Mouse (Mus musculus) MN1 (cell line): ENCODE measurements at regions not wholly inside any gene's neighbourhood (a gene's known extent, or its start where the extent isn't known, plus 50 kb on each side); places are given as distances from the start of the nearest gene placed in this dataset.

Experiments used
- DNase-seq: peaks from one replicate; pipeline ENCODE4 v3.0.0-alpha.2; 2016; ENCODE audit warnings: low spot score

DNA sequence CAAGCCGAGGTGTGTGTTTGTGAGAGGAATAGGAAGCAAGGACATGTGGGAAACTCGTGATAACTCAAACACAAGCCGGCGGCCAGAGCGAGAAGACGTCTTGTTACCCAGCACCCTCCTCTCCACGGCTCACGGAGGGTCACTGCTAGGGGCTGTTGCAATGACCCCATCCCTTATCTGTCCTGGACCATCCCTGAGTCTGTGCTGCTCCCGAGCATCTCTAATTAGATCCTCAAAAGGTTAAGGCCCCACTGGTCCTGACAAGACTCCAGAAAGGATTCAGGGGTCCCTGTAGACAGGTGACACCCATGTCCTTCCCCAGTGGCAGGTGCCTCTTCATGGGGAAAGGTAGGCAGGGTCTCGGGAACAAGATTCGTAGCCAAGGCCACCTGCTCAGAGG is 212.6 kb downstream of the Gm26897 start:
- no peak for DNase-seq

DNA sequence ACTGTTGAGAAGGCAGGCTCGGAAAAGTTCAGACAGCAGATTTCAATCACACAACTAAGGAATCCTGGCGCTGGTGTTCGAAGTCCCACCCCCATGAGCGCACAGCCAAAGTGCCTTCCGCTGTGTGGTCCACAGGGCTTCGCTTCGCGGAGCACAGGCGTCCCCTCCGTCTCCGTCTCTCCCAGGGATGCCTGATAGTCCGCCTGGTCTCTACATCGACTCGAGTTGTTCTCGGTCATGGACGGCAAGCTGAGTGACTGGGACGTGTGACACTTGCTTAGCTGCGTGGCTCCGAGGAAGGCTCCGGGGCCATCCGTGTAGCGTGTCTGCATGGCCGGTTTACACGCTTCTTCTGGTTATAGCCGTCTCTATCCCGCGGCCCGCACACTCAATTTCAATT is 224.0 kb downstream of the Gm26897 start:
- DNase-seq = no peak

DNA sequence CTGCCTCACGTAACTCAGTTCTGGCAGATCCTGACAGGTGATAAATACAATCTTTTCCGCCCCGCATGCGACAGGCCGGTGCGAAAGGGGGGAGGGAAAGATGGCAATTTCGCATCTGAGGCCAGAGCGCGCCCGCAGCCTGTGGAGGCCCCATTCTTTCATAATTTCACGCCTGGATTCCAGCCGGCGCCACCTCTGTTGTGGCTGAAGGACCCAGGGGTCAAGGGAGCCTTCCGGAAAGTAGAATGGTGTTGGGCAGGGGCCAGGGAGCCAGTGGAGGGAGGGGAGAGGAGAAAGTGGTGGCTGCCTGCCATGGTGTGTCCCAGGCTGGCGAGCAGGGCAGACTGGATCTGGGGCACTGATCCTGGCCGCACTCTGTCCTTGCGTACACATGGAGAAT is 224.5 kb downstream of the Gm26897 start:
- no peak for DNase-seq

- DNase-seq = no peak
Measured at GRCm38 (mm10) chr5:111965311-111965710, 231.6 kb downstream of the Gm26897 start.

DNA sequence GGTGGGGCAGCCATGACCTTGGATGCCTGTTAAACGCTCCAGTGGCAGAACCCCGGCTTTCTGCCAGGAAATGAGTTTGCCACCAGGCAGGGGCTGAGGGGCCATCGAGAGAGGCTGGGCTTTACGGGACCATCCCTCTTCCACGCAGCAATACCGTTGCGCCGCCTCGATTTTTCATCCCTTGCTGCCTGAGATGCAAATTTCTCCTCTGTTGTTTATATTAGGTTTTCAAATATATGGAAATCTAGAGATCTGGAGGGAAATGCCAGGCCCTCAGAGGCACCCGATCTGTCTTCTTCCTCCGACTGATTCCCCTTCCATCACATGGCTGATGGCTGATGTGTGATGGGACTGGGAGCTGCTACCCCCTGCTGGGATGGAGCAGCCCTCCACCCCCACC is 234.4 kb downstream of the Gm26897 start:
- no peak for DNase-seq

DNA sequence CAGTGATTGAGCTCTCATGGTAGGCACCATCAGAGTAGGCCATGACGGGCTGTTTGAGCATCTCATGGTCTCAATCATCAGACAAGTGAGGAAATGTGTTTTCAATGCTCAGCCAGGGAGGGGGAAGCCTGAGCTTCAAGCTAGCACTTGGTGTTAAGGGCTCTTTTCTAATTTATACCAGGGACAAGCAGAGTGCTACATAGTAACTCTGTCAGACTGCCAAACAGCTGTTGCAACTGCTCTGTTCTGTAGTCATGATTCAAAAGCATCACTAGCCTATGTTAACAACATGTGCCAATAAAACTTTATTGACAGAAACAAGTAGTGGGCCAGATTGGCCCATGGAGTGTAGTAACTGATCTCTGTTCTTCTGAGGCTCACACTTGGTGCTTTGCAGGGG is 235.0 kb downstream of the Gm26897 start:
- no peak for DNase-seq

GRCm38 (mm10) chr5:111971193-111971592 is 237.5 kb downstream of the Gm26897 start:
- DNase-seq = no peak

GRCm38 (mm10) chr5:111971952-111972351 is 238.2 kb downstream of the Gm26897 start:
- no peak for DNase-seq

GRCm38 (mm10) chr5:111975686-111976085 is 242.0 kb downstream of the Gm26897 start:
- DNase-seq = no peak

DNA sequence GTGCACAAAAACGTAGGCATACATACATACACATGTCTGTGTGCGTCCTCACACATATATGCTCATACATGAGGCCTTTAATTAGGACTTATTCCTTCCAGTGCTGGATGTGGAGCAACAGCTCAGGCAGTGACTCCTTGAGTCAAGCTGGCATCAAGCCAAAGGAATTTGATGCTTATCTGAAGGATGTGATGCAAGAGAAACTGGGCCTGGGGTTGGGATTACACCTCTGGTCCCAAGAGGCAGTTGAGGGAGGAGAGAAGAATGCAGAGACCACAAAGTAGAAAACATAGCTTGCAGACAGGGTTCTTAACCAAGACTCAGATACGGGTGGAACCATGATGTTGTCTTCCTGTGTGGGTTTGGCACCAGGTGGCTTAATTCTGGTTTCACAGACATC is 245.9 kb downstream of the Gm26897 start:
- no peak for DNase-seq

- DNase-seq = no peak
Measured at GRCm38 (mm10) chr5:111982106-111982505, 248.4 kb downstream of the Gm26897 start.

DNA sequence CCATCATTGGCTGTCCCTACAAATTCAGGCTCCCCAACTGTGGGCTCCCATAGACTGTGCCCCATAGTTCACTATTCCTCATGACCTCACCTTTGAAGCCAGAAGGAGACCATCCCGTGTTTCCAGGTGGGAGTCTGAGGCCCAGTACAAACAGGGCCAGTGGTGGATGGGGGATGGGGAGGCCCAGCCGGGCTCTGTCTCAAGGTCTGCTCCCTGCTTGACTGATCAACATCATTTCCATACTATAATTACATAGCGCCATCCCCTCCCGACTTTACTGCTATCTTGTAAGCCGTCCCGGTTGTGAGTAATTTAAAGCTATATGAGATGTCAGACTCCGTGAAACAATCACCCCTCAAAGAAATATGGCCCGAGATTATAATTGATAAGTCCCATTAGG is 252.3 kb downstream of the Gm26897 start:
- DNase-seq = no peak

- DNase-seq = no peak
Measured at GRCm38 (mm10) chr5:111987036-111987435, 253.3 kb downstream of the Gm26897 start.

- DNase-seq = no peak
Measured at GRCm38 (mm10) chr5:111991805-111992204, 258.1 kb downstream of the Gm26897 start.

- DNase-seq = no peak
Measured at GRCm38 (mm10) chr5:111993221-111993620, 259.1 kb downstream of the Cryba4 start.

DNA sequence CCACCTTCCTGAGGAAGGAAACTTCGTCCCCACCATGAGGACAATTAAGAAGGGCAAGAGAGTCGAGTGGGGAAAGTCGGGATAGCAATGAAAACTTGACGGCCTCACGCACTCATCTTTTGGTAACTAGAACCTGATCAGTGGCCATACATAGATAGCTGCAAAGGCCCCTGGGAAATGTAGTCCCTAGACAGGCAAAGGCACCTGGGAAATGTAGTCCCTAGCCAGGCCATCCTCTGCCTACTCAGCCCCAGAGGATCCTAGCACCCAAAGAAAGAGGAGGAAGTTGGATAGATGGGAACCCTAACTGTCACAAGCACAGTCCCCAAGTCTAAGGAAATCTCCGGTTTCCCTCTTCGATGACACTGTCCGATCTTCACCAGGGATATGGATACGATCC is 258.4 kb downstream of the Cryba4 start:
- DNase-seq = no peak

- DNase-seq = no peak
Measured at GRCm38 (mm10) chr5:111996806-111997205, 255.5 kb downstream of the Cryba4 start.

GRCm38 (mm10) chr5:112001742-112002701 is 250.3 kb downstream of the Cryba4 start:
- DNase-seq = no peak

DNA sequence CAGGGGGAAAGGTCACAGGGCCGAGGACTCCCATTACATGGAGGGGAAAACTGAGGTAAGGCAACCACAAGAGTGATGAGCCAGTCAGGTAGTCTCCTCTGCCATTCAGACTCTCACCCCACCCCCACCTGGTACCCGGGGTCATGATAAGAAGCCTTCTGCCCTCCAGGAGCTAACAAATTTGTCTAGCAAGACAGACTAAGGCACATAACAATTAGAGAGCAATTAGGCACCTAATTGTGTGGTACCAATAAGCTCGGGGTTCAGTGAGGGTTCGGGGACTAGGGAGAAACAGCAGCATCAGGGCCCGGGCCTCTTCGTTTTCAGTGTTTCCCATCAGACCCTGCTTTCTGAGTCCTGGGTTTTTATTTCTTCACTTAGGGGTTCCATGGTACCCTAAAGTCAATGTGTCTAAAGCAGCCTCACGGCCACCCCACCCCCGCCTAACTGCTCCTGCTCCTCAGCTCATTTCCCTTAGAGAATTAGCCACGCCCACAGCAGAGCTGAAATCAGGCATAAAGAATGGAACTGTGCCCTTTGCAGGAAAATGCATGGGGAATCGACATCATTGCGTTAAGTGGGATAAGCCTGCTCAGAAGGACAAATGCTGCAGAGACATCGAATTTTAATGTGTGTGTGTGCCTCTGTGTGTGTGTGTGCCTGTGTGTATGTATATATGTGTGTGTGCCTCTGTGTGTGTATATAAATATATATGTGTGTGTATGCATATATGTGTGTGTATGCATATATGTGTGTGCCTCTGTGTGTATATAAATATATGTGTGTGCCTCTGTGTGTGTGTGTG is 249.3 kb downstream of the Cryba4 start:
- DNase-seq = no peak

GRCm38 (mm10) chr5:112004041-112004440 is 248.3 kb downstream of the Cryba4 start:
- DNase-seq = no peak

- DNase-seq = no peak
Measured at GRCm38 (mm10) chr5:112012505-112013164, 239.7 kb downstream of the Cryba4 start.

GRCm38 (mm10) chr5:112018925-112019324 is 233.4 kb downstream of the Cryba4 start:
- no peak for DNase-seq
